Mouse (Mus musculus): Measurements from ENCODE around the gene Nicn1. TPM values are rescaled to one million over a fixed set of nuclear protein-coding genes. Genes with fewer than 3 reads are reported as not detected.
A peak's percentile ranks its signal among the peaks of the same experiment; 100 is the strongest.

Nicn1 gene
- not detected in 2 replicates for polyA plus RNA-seq (2012)

DNA sequence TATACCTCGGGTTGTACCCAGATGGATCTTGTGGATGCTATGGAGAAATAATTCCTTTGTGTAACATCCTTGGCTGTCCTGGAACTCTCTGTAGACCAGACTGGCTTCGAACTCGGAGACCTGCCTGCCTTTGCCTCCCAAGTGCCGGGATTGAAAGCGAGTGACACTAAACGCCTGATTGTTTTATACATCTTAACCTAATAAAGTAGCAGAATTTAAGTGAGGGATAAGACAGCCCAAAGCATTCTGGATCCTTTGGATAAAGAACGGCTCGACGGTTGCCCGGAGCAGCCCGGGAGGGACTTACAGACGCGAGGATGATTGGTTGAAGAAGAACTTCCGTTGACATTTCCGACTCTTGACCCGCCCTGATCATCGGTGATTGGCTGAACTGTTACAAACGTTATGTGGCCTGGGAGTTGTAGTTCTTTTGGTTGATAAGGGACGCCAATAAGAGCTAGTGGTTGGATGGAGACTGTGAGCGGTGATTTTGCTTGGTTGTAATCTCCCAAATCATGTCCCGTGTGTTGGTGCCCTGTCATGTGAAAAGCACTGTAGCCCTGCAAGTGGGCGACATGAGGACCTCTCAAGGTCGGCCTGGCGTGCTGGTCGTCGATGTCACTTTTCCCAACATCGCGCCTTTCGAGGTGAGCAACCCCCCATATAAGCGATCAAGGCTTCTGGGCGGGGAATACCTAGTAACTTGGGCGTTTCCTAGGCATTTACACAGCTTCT lies at the start of gene Nicn1:
TSS of gene Nicn1 (plus strand) at position 414 of the 735 bp plus-strand sequence.
- H3K27me3 ChIP-seq (ENCODE audit: control insufficient read depth): no peaks in the 10 kb centered on the region; the same call in 1 of the 2 replicates
- H3K36me3 ChIP-seq (ENCODE audit: control insufficient read depth): no peaks in the 10 kb centered on the region; the same call in 1 of the 2 replicates
- H3K4me3 ChIP-seq (replicated peaks): peak within 1 kb of the TSS; percentile 69
- peaks cover 27% of the 10 kb centered on the region for H3K4me1 ChIP-seq (ENCODE audit: control insufficient read depth)
- no peaks in the 10 kb centered on the region for H3K9me3 ChIP-seq (ENCODE audit: control insufficient read depth, low read length)
- TF ChIP-seq GATA1 (IDR thresholded peaks at IDR 0.05; ENCODE audit: low read length) (peak; percentile 67), TAL1 (IDR thresholded peaks at IDR 0.05; ENCODE audit: low read length) (no peak)

DNA sequence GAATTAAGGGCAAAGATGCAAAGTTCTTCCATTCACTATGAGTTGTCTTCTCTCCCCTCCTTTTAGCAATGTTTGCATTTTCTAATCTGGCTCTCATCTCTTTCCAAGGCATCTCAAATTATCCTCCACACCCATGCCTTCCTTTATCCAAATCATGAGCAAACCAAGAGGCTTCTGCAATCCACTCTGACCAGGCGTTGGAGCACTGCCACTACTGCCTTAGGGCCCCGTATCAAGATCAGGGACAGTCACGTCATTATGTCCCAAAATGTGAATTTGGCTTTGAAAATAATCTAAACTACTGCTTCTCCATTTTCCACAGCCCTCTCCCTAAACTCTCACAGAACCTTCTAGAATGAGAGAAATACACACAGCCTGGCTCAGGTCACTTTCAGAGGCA lies 45.7 kb upstream of the Nicn1 start:
- Histone ChIP-seq H3K36me3 (ENCODE audit: control insufficient read depth) (peaks cover 7% of the 10 kb centered on the region), H3K4me3 (replicated peaks) (no peak overlapping the region), H3K9me3 (ENCODE audit: control insufficient read depth, low read length) (no peaks in the 10 kb centered on the region), H3K27me3 (ENCODE audit: control insufficient read depth) (no peaks in the 10 kb centered on the region), H3K4me1 (ENCODE audit: control insufficient read depth) (no peaks in the 10 kb centered on the region)
- TF ChIP-seq GATA1 (IDR thresholded peaks at IDR 0.05; ENCODE audit: low read length) (no peak), TAL1 (IDR thresholded peaks at IDR 0.05; ENCODE audit: low read length) (no peak)

DNA sequence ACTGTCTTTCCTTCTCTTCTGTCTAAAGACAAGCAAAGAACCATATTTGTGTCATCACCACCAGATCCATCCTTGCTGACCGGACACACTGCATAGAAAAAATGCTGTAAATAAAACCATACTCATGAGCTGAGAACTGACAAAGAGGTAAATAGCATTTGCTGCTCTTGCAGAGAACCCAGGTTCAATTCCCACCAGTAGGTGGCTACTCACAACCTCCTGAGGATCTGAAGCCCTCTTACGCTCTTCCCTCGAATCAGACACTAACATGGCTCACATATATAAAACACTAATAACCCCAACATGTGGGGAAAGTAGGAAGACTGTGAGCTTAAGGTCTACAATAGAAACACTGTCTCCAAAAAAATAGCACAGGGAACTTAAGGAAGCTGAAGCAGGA lies 45.2 kb upstream of the Nicn1 start:
- TF ChIP-seq TAL1 (IDR thresholded peaks at IDR 0.05; ENCODE audit: low read length): no peak
- no peak for TF ChIP-seq GATA1 (IDR thresholded peaks at IDR 0.05; ENCODE audit: low read length)
- H3K9me3 ChIP-seq (ENCODE audit: control insufficient read depth, low read length): no peaks in the 10 kb centered on the region
- no peaks in the 10 kb centered on the region for H3K27me3 ChIP-seq (ENCODE audit: control insufficient read depth)
- H3K4me3 ChIP-seq (replicated peaks): no peak overlapping the region
- peaks cover 7% of the 10 kb centered on the region for H3K36me3 ChIP-seq (ENCODE audit: control insufficient read depth)
- H3K4me1 ChIP-seq (ENCODE audit: control insufficient read depth): no peaks in the 10 kb centered on the region

DNA sequence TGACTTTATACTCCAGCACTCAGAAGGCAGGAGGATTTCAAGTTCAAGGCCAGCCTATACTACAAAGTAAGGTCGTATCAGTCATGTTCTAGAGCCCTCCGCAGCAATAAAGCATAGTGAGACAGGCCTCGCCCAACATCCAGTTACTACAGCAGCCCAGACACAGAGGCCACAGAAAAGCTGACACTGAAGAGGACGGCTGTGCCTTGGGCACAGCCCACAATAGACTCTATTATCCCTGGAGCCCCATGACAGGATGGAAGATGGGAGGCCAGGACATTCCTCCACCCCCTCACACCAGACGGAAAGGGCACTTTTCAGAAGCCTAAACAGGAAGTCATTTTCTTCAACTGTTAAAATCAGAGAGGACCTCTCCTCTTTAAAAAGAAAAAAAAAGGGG lies 41.3 kb upstream of the Nicn1 start:
- H3K4me3 ChIP-seq (replicated peaks): no peak overlapping the region
- peaks cover 22% of the 10 kb centered on the region for H3K36me3 ChIP-seq (ENCODE audit: control insufficient read depth)
- H3K9me3 ChIP-seq (ENCODE audit: control insufficient read depth, low read length): no peaks in the 10 kb centered on the region
- no peak for TF ChIP-seq TAL1 (IDR thresholded peaks at IDR 0.05; ENCODE audit: low read length)
- no peak for TF ChIP-seq GATA1 (IDR thresholded peaks at IDR 0.05; ENCODE audit: low read length)
- no peaks in the 10 kb centered on the region for H3K27me3 ChIP-seq (ENCODE audit: control insufficient read depth)
- H3K4me1 ChIP-seq (ENCODE audit: control insufficient read depth): no peaks in the 10 kb centered on the region

- TF ChIP-seq TAL1 (IDR thresholded peaks at IDR 0.05; ENCODE audit: low read length) (no peak), GATA1 (IDR thresholded peaks at IDR 0.05; ENCODE audit: low read length) (no peak)
- Histone ChIP-seq H3K4me1 (ENCODE audit: control insufficient read depth) (no peaks in the 10 kb centered on the region), H3K9me3 (ENCODE audit: control insufficient read depth, low read length) (no peaks in the 10 kb centered on the region), H3K36me3 (ENCODE audit: control insufficient read depth) (peaks cover 17% of the 10 kb centered on the region), H3K4me3 (replicated peaks) (no peak overlapping the region), H3K27me3 (ENCODE audit: control insufficient read depth) (no peaks in the 10 kb centered on the region)
Observed at GRCm38 (mm10) chr9:108251877-108252276, 38.4 kb upstream of the Nicn1 start.

- H3K9me3 ChIP-seq (ENCODE audit: control insufficient read depth, low read length): no peaks in the 10 kb centered on the region
- peaks cover 17% of the 10 kb centered on the region for H3K36me3 ChIP-seq (ENCODE audit: control insufficient read depth)
- no peaks in the 10 kb centered on the region for H3K27me3 ChIP-seq (ENCODE audit: control insufficient read depth)
- no peaks in the 10 kb centered on the region for H3K4me1 ChIP-seq (ENCODE audit: control insufficient read depth)
- TF ChIP-seq TAL1 (IDR thresholded peaks at IDR 0.05; ENCODE audit: low read length) (no peak), GATA1 (IDR thresholded peaks at IDR 0.05; ENCODE audit: low read length) (no peak)
- no peak overlapping the region for H3K4me3 ChIP-seq (replicated peaks)
Observed at GRCm38 (mm10) chr9:108252766-108253165, 37.5 kb upstream of the Nicn1 start.

- H3K27me3 ChIP-seq (ENCODE audit: control insufficient read depth): no peaks in the 10 kb centered on the region
- no peaks in the 10 kb centered on the region for H3K9me3 ChIP-seq (ENCODE audit: control insufficient read depth, low read length)
- H3K36me3 ChIP-seq (ENCODE audit: control insufficient read depth): no peaks in the 10 kb centered on the region
- H3K4me3 ChIP-seq (replicated peaks): no peak overlapping the region
- H3K4me1 ChIP-seq (ENCODE audit: control insufficient read depth): peaks cover 44% of the 10 kb centered on the region
- TF ChIP-seq GATA1 (IDR thresholded peaks at IDR 0.05; ENCODE audit: low read length) (no peak), TAL1 (IDR thresholded peaks at IDR 0.05; ENCODE audit: low read length) (no peak)
Observed at GRCm38 (mm10) chr9:108260526-108260925, 29.7 kb upstream of the Nicn1 start.

- Histone ChIP-seq H3K4me1 (ENCODE audit: control insufficient read depth) (peaks cover 44% of the 10 kb centered on the region), H3K36me3 (ENCODE audit: control insufficient read depth) (no peaks in the 10 kb centered on the region), H3K4me3 (replicated peaks) (no peak overlapping the region), H3K9me3 (ENCODE audit: control insufficient read depth, low read length) (no peaks in the 10 kb centered on the region), H3K27me3 (ENCODE audit: control insufficient read depth) (peaks cover 2% of the 10 kb centered on the region; the same call in 1 of the 2 replicates)
- TF ChIP-seq TAL1 (IDR thresholded peaks at IDR 0.05; ENCODE audit: low read length): no peak
- no peak for TF ChIP-seq GATA1 (IDR thresholded peaks at IDR 0.05; ENCODE audit: low read length)
Observed at GRCm38 (mm10) chr9:108261865-108262264, 28.4 kb upstream of the Nicn1 start.

DNA sequence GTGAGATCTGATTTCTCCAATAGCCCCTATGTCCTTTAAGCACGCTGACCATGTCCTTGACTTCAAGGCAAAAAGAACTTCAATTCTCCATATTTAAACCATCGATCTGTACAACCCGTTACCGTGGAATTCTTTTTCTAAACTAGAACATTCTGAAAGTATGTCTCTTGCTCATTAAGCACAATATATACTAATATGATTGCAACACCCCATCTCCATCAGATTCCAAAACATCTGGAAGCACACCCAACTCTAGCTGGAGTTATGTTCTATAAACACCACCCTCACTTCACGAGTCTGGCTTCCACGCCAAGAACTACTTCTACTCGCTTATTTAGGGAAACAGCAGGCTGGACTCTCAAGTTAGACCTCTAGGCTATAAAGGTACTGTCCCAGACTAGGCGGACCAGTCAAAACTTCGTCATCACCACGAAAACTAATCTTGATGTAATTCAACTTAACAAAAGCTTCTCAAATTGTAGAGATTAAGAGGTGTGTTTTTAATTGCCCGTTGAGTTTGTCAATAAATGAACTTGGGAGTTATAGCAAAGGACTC lies 27.7 kb upstream of the Nicn1 start:
- Histone ChIP-seq H3K4me1 (ENCODE audit: control insufficient read depth) (peaks cover 44% of the 10 kb centered on the region), H3K9me3 (ENCODE audit: control insufficient read depth, low read length) (no peaks in the 10 kb centered on the region), H3K4me3 (replicated peaks) (peak overlapping the region; percentile 93), H3K27me3 (ENCODE audit: control insufficient read depth) (peaks cover 3% of the 10 kb centered on the region; the same call in 1 of the 2 replicates), H3K36me3 (ENCODE audit: control insufficient read depth) (no peaks in the 10 kb centered on the region)
- TF ChIP-seq TAL1 (IDR thresholded peaks at IDR 0.05; ENCODE audit: low read length): no peak
- TF ChIP-seq GATA1 (IDR thresholded peaks at IDR 0.05; ENCODE audit: low read length): no peak

Measured in erythroblast, embryonic 14.5 days (primary cell).